Comparison of ENCODE assay signal across 8 mouse cellular contexts in the genomic region with DNA sequence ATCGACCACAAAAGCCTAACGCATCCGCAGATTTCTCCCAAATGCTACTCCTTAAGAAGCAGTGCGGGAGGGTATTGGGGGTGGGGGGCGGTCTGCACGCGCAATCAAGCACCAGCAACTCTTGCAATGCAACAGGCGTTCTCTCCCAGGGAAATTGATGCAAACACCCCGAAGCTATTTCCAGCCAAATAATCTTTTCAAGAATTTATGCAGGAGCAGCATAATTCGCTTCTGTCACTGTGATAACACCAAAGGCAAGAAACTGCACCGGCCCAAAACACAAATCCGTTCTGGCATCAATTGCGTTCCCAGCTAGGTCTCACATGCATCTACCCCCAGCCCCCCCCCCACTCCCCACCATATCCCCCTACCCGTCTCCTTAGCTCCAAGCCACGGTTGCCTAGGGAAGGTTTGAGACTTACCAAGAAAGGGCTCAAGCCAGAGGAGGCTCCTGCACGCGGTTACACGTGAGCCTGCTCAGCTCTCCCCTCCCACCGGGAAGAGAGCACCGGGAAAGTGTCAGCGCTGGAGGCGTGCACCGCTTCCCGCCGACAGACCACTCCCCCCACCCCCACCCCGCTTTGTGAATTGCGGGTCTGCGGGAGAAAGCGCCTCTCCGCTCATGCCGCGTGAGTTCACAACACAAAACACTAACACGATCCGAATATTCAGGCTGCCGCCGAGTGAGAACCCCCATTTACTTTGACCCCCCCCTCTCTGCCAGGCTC. TPM values are rescaled to one million over a fixed set of nuclear protein-coding genes. Genes with fewer than 3 reads are reported as not detected.
DNase-seq lines count a peak whose midpoint lies in the region; ATAC-seq lines count a peak whose summit lies in the region.

No protein-coding gene starts in this region.

- H3K4me2 ChIP-seq in liver, embryonic 15.5 days: peak overlapping the region; percentile 76

- H3K27ac ChIP-seq in liver, embryonic 15.5 days (replicated peaks): no peak overlapping the region

- H3K4me3 ChIP-seq in liver, embryonic 15.5 days (replicated peaks): peak overlapping the region; percentile 53

- under 1% methylated on average over 36 of the region's 36 CpGs for WGBS in liver, embryonic 15.5 days (ENCODE audit: insufficient replicate concordance)

- H3K9me3 ChIP-seq in liver, embryonic 15.5 days (replicated peaks): no peaks in the 10 kb centered on the region

- ATAC-seq in liver, embryonic 15.5 days (ENCODE audit: insufficient read depth): 0 out of 2 replicates have a peak, but pooled peaks have one; percentile 20
- ATAC-seq in monocyte, adult 5-6 weeks (replicated peaks; ENCODE audit: insufficient number of reproducible peaks, low FRiP score, low TSS enrichment, poor library complexity, severe bottlenecking): no peak

- peak; percentile 51 for DNase-seq in layer of hippocampus, adult 11-12 months (ENCODE audit: low spot score)
- DNase-seq in layer of hippocampus, postnatal 14 days (ENCODE audit: low spot score in 2 of 2): no peak
- peak; percentile 46 to 51 for DNase-seq in cerebellum, postnatal 10 days
- DNase-seq in heart, adult 9 months (ENCODE audit: low spot score in 2 of 2): peak; percentile 65 to 66
- peak; percentile 81 for DNase-seq in kidney, adult 9 months
- DNase-seq in right cerebral cortex, adult 18-20 months: peak; percentile 73

- no peaks in the 10 kb centered on the region for H3K36me3 ChIP-seq in liver, embryonic 15.5 days (replicated peaks)

- H3K27me3 ChIP-seq in liver, embryonic 15.5 days: peaks cover 68% of the 10 kb centered on the region

- H3K9ac ChIP-seq in liver, embryonic 15.5 days: peak overlapping the region; percentile 30; the same call in 1 of the 2 replicates

- H3K4me1 ChIP-seq in liver, embryonic 15.5 days (replicated peaks): peaks cover 21% of the 10 kb centered on the region

RNA-seq across cellular contexts. Expression of gene Hlf, which starts 1.4 kb away (rescaled TPM):
- 10 to 100 TPM; 31.8 to 40.4 TPM for total RNA-seq in layer of hippocampus, postnatal 14 days (2021)
- polyA plus RNA-seq in liver, embryonic 15.5 days (2015; fragmentation: Nextera tagmentation; extraction: Ambion mirVana): 5.0 TPM in 2 replicates
- 1.7 TPM in 1 of 3 replicates, not detected in the others for total RNA-seq in monocyte, adult 5-6 weeks (2017)

Comparison
In these comparisons a context has a peak if more than half of its experiments do, and no peak if none do; other contexts are left out.
1. DNase-seq: peak in layer of hippocampus, adult 11-12 months (single experiment), cerebellum, postnatal 10 days (2 of 2), heart, adult 9 months (2 of 2), kidney, adult 9 months (single experiment) and right cerebral cortex, adult 18-20 months (single experiment); none in layer of hippocampus, postnatal 14 days (0 of 2).
2. RNA of gene Hlf, which starts 1.4 kb away (total RNA-seq): 31.8 to 40.4 TPM in layer of hippocampus, postnatal 14 days; 1.7 TPM in monocyte, adult 5-6 weeks; every median in the first group is over 10 times any median in the second.